Mouse (Mus musculus) heart, postnatal 0 days (tissue): ENCODE results near the gene Adamts3. TPM values are rescaled to one million over a fixed set of nuclear protein-coding genes. Genes with fewer than 3 reads are reported as not detected.
A peak's percentile ranks its signal among the peaks of the same experiment; 100 is the strongest.

Experiments
- ATAC-seq: fragments of 200-750 bp; cut with Nextera tagmentation; 2 replicates; pipeline ENCODE4 v1.8.0; 2017; ENCODE audit warnings: low read depth, moderate number of reproducible peaks, moderate library complexity; ENCODE audit not compliant: insufficient read depth
- DNase-seq: peaks from one replicate; pipeline ENCODE4 v3.0.0-alpha.2; 2016; ENCODE audit warnings: low spot score
- H3K27ac ChIP-seq: fragments of 300-500 bp; sonication (generic); 2 replicates; pipeline ENCODE4 v1.5.1; 2014; ENCODE audit warnings: low read depth, mild to moderate bottlenecking
- H3K27me3 ChIP-seq: fragments of 300-500 bp; sonication (generic); 2 replicates; pipeline ENCODE4 v1.6.1; 2014; ENCODE audit warnings: low read length, mixed read lengths; ENCODE audit not compliant: control insufficient read depth, insufficient read depth
- H3K36me3 ChIP-seq: fragments of 300-500 bp; sonication (generic); replicated peaks from 2 replicates; pipeline ENCODE4 v1.6.1; 2014; ENCODE audit warnings: low read length, mixed read lengths; ENCODE audit not compliant: control insufficient read depth, insufficient read depth
- H3K4me1 ChIP-seq: fragments of 300-500 bp; sonication (generic); 2 replicates; pipeline ENCODE4 v1.6.1; 2014; ENCODE audit warnings: antibody characterized with exemption; ENCODE audit not compliant: control insufficient read depth, insufficient read depth
- H3K4me2 ChIP-seq: fragments of 300-500 bp; sonication (generic); 2 replicates; pipeline ENCODE4 v1.6.1; 2014; ENCODE audit warnings: low read depth, mild to moderate bottlenecking, low read length, moderate library complexity
- H3K4me3 ChIP-seq: fragments of 300-500 bp; sonication (generic); 2 replicates; pipeline ENCODE4 v1.5.1; 2014; ENCODE audit warnings: low read depth, low read length
- H3K9ac ChIP-seq: fragments of 300-500 bp; sonication (generic); replicated peaks from 2 replicates; pipeline ENCODE4 v1.6.1; 2014; ENCODE audit warnings: low read depth, low read length, mixed read lengths
- H3K9me3 ChIP-seq: fragments of 300-500 bp; sonication (generic); replicated peaks from 2 replicates; pipeline ENCODE4 v1.6.1; 2016; ENCODE audit warnings: low read length; ENCODE audit not compliant: control insufficient read depth
- CTCF ChIP-seq: IDR thresholded peaks from 2 replicates; pipeline ENCODE4 v1.5.1; 2016; ENCODE audit warnings: antibody characterized with exemption, control low read depth, low read depth
- EP300 ChIP-seq: IDR thresholded peaks from 2 replicates; pipeline ENCODE4 v1.6.1; 2016; ENCODE audit warnings: antibody characterized with exemption, low read depth
- WGBS: fragments of 180-500 bp; shearing (Covaris S2); extraction: QIAGEN DNeasy Blood & Tissue Kit; methylation state at CpG from one replicate; pipeline ENCODE4 v1.1.7; 2014; 5-methylcytosine and 5-hydroxymethylcytosine counted together
- polyA plus RNA-seq: library from polyadenylated mRNA; unstranded; fragments of >200 nt; fragmentation: Nextera tagmentation; extraction: Ambion mirVana; gene quantifications from 2 replicates; pipeline ENCODE4 v1.2.1, GENCODE M21; 2015
- total RNA-seq: library from RNA; depleted of rRNA; stranded (reverse); fragments of >200 nt; gene quantifications from 2 replicates; pipeline ENCODE4 v1.2.3, GENCODE M21; 2014; ENCODE audit warnings: low replicate concordance

Adamts3 gene
- total and polyA plus RNA-seq, 2 experiments from 2014 or later: 3.8 to 8.9 TPM

GRCm38 (mm10) chr5:89779823-89780222 is 103.3 kb downstream of the Adamts3 start:
- Histone ChIP-seq H3K9me3 (no peaks in the 10 kb centered on the region), H3K36me3 (no peaks in the 10 kb centered on the region), H3K4me2 (no peak overlapping the region), H3K27me3 (no peaks in the 10 kb centered on the region), H3K4me1 (no peaks in the 10 kb centered on the region; the same call in 1 of the 2 replicates), H3K9ac (no peak overlapping the region), H3K27ac (no peak overlapping the region), H3K4me3 (no peak overlapping the region)
- ATAC-seq: no peak
- no peak for TF ChIP-seq EP300
- no peak for TF ChIP-seq CTCF
- WGBS: 75% methylated on average over 2 of the region's 2 CpGs
- DNase-seq: no peak

- Histone ChIP-seq H3K36me3 (no peaks in the 10 kb centered on the region), H3K9me3 (no peaks in the 10 kb centered on the region), H3K4me3 (no peak overlapping the region), H3K27ac (no peak overlapping the region), H3K27me3 (no peaks in the 10 kb centered on the region), H3K9ac (no peak overlapping the region), H3K4me2 (no peak overlapping the region), H3K4me1 (no peaks in the 10 kb centered on the region; the same call in 1 of the 2 replicates)
- no peak for TF ChIP-seq EP300
- TF ChIP-seq CTCF: no peak
- ATAC-seq (no peak), DNase-seq (no peak)
- 12% methylated on average over 2 of the region's 2 CpGs for WGBS
Observed at GRCm38 (mm10) chr5:89778610-89779009, 104.5 kb downstream of the Adamts3 start.

GRCm38 (mm10) chr5:89777411-89777810 is 105.7 kb downstream of the Adamts3 start:
- TF ChIP-seq EP300 (no peak), CTCF (no peak)
- Histone ChIP-seq H3K27ac (no peak overlapping the region), H3K4me1 (no peaks in the 10 kb centered on the region; the same call in 1 of the 2 replicates), H3K27me3 (no peaks in the 10 kb centered on the region), H3K9ac (no peak overlapping the region), H3K9me3 (no peaks in the 10 kb centered on the region), H3K4me3 (no peak overlapping the region), H3K36me3 (no peaks in the 10 kb centered on the region), H3K4me2 (no peak overlapping the region)
- DNase-seq (no peak), ATAC-seq (no peak)
- WGBS: 78% methylated on average over 4 of the region's 4 CpGs

GRCm38 (mm10) chr5:89770655-89771355 is 112.3 kb downstream of the Adamts3 start:
- WGBS: 60% methylated on average over 4 of the region's 4 CpGs
- H3K4me2 ChIP-seq: no peak overlapping the region
- no peak for DNase-seq
- no peak overlapping the region for H3K4me3 ChIP-seq
- no peak overlapping the region for H3K9ac ChIP-seq
- no peaks in the 10 kb centered on the region for H3K9me3 ChIP-seq
- TF ChIP-seq EP300 (no peak), CTCF (no peak)
- ATAC-seq: no peak
- H3K4me1 ChIP-seq: no peaks in the 10 kb centered on the region
- H3K36me3 ChIP-seq: no peaks in the 10 kb centered on the region
- H3K27ac ChIP-seq: no peak overlapping the region
- H3K27me3 ChIP-seq: no peaks in the 10 kb centered on the region

GRCm38 (mm10) chr5:89763189-89764187 is 119.6 kb downstream of the Adamts3 start:
- no peak overlapping the region for H3K4me3 ChIP-seq
- TF ChIP-seq EP300 (no peak), CTCF (no peak)
- no peaks in the 10 kb centered on the region for H3K36me3 ChIP-seq
- H3K4me1 ChIP-seq: no peaks in the 10 kb centered on the region
- ATAC-seq: no peak
- no peak overlapping the region for H3K27ac ChIP-seq
- WGBS: 27% methylated on average over 11 of the region's 11 CpGs
- DNase-seq: no peak
- H3K9ac ChIP-seq: no peak overlapping the region
- H3K27me3 ChIP-seq: no peaks in the 10 kb centered on the region
- H3K4me2 ChIP-seq: 0 out of 2 replicates have a peak overlapping the region, but pooled peaks have one; percentile 18
- H3K9me3 ChIP-seq: no peaks in the 10 kb centered on the region
